Mouse (Mus musculus) layer of hippocampus, adult 18-20 months (tissue): Measurements from ENCODE around the gene Shld2. TPM values are rescaled to one million over a fixed set of nuclear protein-coding genes. Genes with fewer than 3 reads are reported as not detected.

Source experiments
- DNase-seq, 2 experiments: peaks; one replicate each; pipeline ENCODE4 v3.0.0; 2022; ENCODE audit warnings: low spot score in 2 of 2
- long read RNA-seq: library from polyadenylated mRNA; stranded (forward); transcript quantifications from one replicate; pipeline ENCODE4 v2.0.0, GENCODE M21; 2021
- total RNA-seq, 2 experiments: library from RNA; stranded (reverse); gene quantifications; 2 replicates each; pipeline ENCODE4 v1.2.3; 2021

Gene Shld2
- total RNA-seq = 10 to 100 TPM; 12.2 to 13.4 TPM
- long read RNA-seq, partial matches to known transcripts = 0 of 5 reads
- long read RNA-seq, other reads (novel, unspliced or antisense) = 5 of 5 reads

DNA sequence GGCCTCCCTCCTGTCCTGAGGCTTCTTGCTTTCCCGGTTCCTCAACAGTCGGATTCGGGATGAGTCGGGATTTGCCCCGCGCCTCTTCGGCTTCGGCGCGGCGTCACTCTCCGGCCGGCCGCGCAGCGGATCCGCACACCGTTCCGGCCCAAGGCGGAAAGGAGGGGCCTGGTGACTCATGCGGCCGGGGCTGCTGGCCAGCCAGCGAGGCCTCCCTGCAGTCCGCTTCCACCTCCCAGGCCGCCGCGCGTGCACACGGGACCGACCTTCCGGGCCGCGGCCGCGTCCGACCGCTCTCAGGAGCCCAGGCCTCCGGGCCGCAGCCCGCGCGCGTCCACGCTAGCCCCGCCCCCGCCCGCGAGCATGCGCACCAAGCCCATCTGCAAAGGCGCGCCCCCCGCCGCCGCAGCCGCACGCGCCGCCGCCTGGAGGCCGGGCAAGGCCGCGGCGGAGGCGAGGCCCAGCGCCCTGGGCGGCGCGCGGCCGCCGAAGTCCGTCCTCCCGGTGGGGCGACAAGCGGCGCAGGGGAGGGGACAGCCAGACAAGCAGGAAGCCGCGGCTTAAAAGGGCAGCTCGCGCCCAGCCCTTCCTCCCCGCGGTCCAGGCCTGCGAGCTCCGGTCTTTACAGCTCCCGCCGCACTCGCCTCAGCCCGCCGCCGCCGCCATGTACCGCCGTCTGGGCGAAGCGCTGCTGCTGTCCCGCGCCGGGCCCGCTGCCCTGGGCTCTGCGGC, at the start of gene Shld2, which contains the start of gene Glud1:
Gene Shld2 (minus strand): TSS at position 260 of the 732 bp plus-strand sequence.
Gene Glud1 (plus strand): TSS at position 494 of the 732 bp plus-strand sequence.
- DNase-seq = peak; percentile 87 to 94

DNA sequence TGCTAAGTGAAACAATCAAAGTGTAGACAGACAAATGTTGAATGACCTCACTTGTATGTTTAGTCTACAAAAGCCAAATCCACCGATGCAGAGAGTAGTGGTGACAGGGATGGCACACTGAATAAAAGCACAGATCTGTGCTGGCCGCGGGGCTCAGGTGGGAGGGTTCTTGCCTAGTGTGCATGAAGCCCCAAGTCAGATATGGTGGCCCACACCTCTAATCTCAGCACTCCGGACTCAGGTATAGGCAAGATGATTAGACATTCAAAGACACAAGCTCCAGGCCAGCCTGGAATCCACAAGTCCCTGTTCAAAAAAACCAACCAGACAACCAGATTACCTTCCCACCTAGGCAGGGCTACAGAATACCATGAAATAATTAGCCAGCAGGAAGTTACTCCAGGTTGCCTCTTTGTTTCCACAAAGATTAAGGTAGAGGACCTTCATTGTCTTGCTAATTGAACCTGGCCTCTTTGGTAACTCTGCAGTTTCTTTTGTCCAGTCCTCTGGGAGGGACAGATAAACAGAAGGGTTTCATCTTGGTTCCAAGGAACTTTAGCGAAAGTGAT, 49.5 kb upstream of the Shld2 start:
- DNase-seq = no peak

DNA sequence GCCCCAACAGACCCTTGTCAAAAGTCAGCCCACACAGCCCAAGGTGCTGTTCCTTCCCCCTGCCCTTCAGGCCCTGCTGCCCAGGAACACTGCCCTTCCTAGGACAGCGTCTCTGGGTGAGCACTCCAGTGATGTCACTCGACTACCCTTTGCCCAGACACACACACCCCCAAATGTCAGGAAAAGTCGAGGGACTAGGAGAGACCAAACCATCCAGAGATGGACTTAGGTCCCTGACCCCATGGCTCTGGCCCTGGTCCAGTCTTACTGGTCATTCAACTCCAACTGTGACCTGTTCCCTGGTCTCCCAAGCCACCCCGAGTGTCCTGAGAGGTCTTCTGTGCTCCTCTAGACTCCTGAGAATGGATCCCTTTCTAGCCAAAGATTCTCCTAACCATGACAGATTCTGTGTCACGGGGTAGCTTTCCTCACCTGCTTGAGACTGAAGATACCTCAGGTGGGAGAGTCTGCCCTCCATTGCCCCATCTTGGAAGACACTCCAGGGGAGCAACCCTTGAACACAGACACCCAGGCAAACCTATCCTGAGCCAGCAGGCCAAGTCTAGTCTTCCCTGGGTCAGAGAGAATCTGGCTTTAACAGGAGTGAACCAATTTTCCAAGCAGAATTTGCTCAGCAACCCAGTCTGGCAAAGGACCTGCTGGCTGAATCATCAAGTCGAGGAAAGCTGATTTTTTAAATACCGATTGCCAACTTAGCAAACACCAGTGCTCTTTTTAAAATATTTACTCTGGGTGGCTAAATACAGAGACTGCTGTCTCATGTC, 47.6 kb upstream of the Shld2 start:
- peak; percentile 9 to 57 for DNase-seq

DNA sequence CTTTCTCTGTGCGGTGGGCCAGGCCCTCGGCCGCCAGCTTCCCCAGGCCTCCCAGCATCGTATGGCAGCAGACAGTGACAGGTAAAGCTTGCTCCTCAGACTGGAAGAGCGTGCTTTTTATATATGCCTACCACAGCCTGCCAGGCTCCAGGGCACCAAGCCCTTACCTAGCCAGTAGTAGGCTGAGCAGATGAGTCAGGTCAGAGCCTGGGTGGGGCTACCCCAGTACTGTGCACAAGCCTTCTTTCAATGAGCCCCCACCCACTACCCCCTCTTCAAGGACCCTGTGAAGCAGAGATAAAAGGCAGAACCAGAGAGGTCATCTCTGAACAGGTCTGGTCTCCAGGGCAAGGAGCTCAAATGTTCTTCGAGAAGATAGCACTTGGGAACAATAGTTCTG, 45.0 kb upstream of the Shld2 start, which contains the start of gene Fam25c:
Gene Fam25c (minus strand): TSS at position 133 of the 400 bp plus-strand sequence.
- DNase-seq = no peak

DNA sequence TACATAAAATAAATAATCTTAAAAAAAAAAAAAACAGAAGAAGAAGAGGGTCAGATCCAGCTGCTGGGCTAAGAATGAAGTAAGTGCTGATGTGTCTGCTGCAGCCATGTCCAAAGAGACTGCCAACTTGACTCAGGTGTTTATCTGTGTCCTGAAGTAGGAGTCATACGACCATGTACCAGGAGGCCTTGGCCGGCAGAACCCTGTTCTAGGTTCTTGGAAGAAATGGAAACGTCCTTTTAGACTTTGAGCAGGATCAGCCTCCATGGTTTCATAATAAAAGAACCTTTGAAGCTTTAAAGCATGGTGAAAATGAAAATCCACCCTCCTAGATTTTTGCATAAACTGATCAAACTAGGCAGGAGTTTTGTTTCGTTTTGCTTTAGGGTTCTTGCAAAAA, 44.2 kb upstream of the Shld2 start:
- DNase-seq = no peak

DNA sequence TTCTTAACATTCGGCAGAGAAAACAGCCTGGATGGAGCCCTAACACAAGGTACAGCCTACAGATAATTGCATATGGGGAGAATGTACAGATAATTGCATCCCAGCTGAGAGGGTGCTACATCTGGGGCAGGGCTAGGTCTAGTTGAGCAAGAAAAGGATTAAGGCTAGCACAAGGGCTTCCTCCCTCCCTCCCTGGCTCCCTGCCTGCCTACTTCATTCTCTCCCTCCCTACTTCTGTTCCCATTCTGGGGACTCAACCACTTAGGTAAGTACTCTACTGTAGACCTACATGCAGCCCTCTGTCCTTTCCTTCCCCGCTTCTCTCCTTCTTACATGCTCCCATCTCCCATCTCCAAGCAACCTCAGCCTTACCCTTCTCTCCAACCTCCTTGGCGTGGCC, 43.0 kb upstream of the Shld2 start:
- no peak for DNase-seq

DNA sequence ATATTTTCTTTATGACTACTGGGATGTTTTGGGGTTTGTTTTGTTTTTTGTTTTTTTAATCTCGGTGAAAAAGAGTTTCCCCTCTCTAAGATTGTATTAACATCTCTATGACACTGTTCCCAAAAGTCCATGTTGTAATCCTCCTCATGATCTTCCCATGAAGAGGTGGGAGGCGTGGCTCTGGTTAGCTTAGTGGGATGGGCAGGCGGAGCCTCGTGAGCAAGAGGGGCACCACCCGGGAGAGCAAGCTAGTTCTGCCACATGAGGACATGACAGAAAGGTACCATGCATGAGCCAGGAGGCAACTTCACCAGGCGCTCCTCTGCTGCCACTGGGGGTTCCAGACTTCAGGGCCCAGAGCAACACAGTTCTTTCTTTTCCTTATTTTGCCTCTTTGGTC, 42.2 kb upstream of the Shld2 start:
- no peak for DNase-seq

DNA sequence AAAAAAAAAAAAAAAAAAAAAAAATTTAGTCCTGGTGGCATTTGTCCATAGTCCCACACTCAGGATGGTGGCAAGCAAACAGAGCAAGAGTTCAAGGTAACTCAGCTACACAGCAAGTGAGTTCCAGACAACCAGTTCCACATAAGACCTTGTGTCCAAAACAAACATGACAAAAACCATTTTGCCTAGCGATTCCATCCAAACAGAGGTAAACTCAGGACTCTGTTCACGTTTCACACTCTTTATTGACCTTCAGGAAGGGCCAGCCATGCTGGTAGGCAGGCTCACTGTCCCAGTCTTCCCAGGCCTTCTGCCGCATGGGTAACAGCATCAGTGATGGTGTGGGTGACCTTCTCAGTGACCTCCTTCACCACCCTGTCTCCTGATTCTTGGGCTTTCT, 41.4 kb upstream of the Shld2 start:
- no peak for DNase-seq

DNA sequence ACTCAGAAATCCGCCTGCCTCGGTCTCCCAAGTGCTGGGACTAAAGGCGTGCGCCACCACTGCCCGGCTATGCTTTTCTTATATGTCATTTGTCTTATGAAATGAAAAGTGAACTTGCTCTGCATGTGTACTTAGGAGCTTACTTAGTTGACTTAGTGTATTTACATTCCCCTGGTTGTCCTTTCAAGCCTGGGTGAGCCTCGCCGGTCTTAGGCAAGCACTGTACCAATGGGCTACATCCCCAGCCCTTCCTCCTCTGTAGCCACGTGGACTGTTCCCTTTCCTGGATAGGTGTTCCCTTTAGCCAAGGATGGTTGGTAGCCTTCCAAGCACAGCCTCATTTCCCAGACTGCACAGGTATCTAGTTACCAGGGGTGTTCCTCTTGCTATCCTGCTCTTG, 38.7 kb upstream of the Shld2 start:
- no peak for DNase-seq

DNA sequence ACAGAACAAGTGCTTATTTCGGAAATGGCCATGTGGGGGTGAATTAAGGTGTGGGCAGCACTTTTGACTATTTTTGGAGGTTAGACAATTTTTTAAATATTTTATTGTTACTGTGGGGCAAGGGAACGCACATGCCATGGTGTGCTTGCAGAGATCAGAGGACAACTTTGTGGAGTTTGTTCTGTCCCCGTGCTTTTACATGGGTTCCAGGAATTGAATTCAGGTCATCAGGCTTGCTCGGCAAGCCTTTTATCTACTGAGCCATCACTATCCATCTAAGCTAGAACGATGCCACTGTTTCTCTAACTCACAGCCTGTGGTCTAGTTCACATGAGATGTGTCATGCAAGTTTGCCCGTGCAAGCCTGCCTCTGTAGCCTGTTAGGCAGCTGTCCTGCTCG, 38.0 kb upstream of the Shld2 start:
- no peak for DNase-seq

DNA sequence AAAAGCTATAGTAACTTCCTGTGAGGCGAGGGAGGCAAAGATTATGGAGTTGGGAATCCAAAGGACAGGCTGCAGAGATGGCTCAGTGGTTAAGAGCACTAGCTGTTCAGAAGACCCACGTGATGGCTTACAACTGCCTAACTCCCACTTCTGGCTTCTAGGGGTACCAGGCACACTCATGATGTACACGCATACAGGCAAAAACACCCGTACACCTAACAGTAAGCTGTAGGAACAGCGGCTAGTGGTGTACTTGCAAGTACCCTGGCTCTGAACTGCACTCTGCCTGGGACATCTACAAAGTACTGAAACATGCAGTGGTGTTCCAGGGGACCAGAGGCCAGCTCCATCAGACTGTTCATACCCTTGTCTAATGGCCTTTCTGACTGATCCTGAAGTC, 36.8 kb upstream of the Shld2 start:
- no peak for DNase-seq

DNA sequence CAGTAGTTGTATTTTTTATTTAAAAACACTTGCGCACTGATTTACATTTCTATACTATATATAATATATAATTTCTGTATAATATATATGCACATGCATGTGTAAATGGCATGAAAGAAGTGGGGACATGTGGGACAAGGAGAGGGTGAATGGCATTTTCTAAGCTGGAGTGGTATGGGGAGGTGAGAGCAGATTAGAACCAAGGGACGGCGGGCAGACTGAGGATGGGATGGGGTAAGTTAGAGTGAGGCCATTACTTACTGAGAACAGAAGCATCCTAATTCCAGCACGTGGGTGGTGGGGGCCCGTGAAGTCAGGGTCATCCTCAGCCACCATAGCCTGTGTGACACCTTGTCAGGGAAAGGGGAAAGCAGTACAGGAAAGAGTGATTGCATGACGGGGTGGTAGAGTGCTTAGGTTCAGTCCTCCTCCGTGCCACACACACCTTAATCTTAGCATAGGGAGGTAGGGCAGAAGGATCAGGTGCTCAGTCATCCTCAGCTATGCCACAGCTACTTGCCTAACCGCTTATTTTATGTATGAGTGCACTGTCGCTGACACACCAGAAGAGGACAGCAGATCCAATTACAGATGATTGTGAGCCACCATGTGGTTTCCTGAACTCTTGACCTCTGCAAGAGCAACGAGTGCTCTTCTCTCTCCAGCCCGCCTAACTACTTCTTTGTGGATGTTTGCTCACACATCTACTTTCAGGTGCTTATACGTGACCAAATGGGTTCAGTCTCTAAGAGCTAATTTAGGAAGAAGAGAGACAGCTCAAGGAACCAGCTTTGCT, 35.7 kb upstream of the Shld2 start:
- no peak for DNase-seq

DNA sequence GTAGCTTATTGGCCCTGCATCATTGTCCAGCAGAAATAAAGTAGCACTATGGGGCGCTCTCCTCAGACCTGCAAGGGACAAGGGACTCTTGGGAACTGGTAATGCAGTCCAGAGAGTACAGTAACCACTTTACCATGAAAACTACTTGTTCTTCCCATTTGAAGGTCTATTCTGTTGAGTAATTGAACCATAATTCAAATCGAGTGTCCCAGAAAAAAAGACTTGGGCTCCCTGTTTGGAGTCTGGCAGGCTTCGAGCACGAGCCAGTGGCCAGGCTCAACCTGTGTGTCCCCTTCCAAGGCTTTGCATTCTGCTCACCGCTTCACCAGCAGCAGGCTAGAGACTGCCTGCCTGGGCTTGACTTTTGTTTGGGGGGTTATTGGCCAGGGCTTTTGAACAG, 34.1 kb upstream of the Shld2 start:
- DNase-seq = no peak

DNA sequence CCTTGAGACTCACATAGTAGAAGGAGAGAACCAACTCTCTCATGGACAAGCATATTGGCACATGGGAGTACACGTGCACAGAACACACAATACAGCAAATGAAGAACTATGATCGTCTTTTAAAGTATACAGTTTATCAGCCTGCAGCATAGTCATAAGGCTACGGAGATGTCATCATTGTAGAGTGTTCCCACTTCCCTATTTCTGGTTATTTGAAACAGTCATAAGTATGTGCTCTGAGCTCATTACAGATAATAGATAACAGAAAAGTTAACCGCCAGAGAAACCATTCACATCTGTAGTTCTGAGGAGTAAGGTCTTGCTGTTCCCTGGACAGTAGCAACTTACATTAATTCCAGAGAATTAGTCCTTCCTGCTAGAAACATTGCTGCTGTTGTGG, 32.8 kb upstream of the Shld2 start:
- no peak for DNase-seq

DNA sequence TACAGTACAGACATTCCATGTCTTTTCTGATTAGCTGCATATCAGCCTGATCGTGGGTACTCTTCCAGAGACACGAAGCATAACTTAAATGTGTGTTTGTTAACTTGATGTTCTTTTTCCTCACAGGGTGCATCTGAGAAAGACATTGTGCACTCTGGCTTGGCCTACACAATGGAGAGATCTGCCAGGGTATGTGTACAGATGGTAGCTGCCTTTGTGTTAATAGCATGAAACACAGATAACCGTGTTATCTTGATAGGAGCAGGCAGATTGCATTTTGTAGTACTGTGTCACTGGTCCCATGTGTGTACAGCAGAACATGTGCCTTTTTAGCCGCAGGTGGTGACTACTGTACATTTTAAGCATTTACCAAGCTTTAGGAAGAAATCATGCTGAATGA, 31.7 kb upstream of the Shld2 start:
- peak in 1 of 2 experiments; percentile 37 for DNase-seq

DNA sequence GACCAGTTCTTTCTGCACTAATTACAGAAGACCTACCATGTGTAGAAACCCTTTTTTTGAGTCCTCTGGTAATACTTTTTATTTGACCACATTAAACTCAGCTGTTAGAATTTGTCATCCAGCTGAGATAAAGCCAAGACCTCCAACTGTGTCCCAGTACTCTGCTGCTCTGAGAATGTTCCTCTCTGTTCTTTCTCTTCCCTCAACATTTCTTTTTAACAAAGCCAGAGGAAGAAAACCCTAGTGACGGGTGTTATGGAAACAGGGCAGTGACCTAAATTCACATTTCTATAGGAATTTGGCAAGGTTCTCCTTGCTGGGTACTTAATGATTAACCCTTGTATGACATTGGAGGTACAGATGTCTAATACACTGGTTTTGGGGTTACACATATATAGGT, 29.2 kb upstream of the Shld2 start:
- peak in 1 of 2 experiments; percentile 34 for DNase-seq

DNA sequence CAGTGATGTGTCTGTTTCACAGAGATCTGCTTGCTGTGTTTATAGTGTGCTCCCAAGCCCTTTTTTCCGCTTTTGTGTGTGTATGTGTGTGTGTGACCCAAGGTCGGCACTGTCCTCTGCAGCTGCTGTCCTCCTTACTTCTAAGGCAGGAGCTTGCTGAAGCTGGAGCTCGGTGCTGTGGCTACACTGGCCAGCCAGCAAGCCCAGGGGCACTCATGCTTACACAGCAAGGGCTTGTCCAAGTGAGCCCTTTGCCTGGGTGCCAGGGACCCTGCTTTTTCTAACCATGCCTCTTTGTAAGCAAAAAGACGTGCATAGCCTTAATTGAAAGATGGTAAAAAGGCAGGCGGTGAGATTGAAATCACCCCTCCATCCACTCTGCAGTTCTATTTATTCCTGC, 22.2 kb upstream of the Shld2 start:
- DNase-seq = peak in 1 of 2 experiments; percentile 70

DNA sequence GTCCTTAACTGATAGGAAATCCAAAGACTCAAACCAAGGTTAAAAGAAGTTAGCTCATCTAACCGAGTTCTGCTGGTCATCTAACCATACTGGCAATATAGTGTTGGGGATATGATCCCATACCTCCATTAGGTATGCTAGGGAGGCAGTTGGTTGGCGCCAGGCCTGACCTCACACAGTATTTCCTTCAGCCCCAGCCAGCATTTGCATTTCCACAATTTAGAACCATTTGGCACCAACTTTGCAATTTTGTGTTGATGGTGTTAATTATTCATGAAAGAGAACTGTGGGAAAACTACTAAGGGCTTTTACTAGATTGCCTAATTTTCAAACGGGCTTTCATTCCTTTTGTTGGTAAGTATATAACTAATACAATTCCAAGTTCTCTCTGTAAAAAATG, 21.6 kb upstream of the Shld2 start:
- DNase-seq = peak in 1 of 2 experiments; percentile 57

DNA sequence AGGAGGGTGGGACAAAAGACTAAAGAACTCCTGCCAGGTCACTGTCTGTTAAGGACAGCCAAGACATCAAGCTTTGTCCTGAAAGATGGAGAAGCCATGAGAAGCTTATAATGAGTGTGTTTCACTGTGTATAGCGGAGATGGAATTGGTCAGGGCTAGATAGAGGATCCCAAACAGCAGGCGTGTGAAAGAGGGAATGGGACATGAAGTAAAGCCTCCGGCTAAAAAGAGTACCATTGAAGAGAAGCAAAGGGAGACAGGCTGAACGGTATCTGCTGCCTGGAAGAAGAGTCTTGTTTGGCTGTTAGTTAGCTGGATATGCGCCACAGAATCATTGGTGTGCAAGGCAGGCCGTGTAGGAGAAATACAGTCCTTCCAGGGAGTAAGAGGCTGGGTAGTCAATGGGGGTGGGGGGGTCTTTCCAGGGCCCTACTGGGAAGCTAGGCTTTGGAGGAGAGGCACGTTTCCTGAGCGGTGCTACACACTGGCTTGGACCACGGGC, 20.4 kb upstream of the Shld2 start:
- no peak for DNase-seq

DNA sequence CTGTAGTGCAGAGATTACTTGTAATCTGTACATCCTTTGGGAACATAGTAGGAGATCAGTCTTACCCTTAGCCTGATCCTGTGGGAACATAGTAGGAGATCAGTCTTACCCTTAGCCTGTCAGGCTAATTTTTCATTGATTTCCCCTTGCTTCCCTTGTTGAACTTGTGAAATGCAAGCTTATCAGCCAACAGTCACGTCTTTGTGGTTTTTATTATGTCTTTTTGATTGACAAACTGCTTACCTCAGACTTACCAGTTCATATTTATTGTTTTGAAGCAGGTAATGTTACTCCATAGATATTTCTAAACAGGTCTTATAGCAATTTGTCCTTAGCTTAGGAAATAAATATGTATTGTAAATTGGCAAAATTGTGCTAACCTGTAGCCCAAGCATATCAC, 17.3 kb upstream of the Shld2 start:
- no peak for DNase-seq

DNA sequence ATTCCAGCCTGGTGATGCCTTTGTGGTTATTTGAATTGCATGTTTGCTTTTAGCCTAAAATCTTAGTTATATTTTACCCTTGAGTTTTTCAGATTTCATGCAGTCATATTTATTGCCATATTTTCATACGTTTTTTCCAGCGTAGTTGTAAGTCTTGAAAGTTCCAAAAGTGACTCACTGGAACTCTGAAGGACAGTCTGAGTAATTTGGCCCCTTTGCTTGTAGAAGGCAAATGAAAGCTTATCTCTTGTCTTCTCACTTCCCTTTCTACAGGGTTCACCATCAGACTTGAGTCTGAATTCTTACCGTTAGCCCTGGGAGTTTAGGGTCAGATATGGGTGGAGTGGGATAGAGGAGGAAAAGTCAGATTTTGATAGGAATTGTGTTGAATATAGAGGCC, 16.3 kb upstream of the Shld2 start:
- no peak for DNase-seq
